Mouse (Mus musculus) cerebellum, adult 9-10 months (tissue): ENCODE measurements around the gene Olfr772.
"Not testable (repeated sequence)": the region's sequence is repeated elsewhere in the genome, so short reads cannot be mapped to it uniquely, and the experiment has no call there.

ENCODE experiments used
- DNase-seq: peaks from one replicate; pipeline ENCODE4 v3.0.0; 2022

Gene Olfr772

DNA sequence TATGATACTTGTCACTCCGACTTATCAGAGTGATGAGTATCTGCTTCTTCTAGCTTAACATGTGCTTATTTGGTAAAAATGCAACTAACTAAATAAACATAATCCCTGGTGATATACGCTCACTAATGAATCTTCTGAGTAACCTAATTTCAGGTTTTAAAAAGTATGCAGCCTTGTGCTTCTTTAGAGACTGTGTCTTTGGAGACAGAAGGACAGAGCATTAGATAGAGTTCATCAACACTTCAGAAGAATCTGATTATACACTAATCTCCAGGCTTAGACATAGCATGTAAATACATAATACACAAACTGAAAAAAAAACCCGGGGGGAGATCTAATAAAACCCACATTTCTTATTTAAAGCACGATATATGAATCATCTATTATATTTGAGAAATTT lies at the start of gene Olfr772:
Gene Olfr772 (minus strand): TSS at position 101 of the 400 bp plus-strand sequence.
- DNase-seq = not testable (repeated sequence)

GRCm38 (mm10) chr10:129187319-129187718 lies 9.6 kb upstream of the Olfr772 start, which contains the start of gene Olfr773:
Gene Olfr773, minus strand, starts transcription at chr10:129187419.
- DNase-seq = not testable (repeated sequence)

- DNase-seq = no peak
Observed at GRCm38 (mm10) chr10:129164651-129165050, 13.1 kb downstream of the Olfr772 start, which contains the start of gene Olfr771. Gene Olfr771, minus strand, starts transcription at chr10:129164751.

- DNase-seq = peak; percentile 4
Observed at GRCm38 (mm10) chr10:129138898-129139297, 38.8 kb downstream of the Olfr772 start, which contains the start of gene Olfr770. Gene Olfr770, minus strand, starts transcription at chr10:129138998.
